Mouse (Mus musculus) megakaryocyte, embryonic 14.5 days (primary cell): Measurements from ENCODE around the gene Saal1.

Source experiments
- FLI1 ChIP-seq: IDR thresholded peaks from 2 replicates; pipeline ENCODE4 v1.6.1; 2012; ENCODE audit warnings: low read length, inconsistent platforms, mixed read lengths
- GATA1 ChIP-seq: IDR thresholded peaks from 3 replicates; pipeline ENCODE4 v1.6.1; 2012; ENCODE audit warnings: mixed read lengths, low read length, inconsistent platforms, borderline replicate concordance

GRCm38 (mm10) chr7:46723849-46724248 lies 13.4 kb upstream of the Saal1 start:
- TF ChIP-seq GATA1 (no peak), FLI1 (no peak)
